Mouse (Mus musculus): ENCODE results near the gene Gm49403.
A peak's percentile ranks its signal among the peaks of the same experiment; 100 is the strongest.

Gm49403 gene

DNA sequence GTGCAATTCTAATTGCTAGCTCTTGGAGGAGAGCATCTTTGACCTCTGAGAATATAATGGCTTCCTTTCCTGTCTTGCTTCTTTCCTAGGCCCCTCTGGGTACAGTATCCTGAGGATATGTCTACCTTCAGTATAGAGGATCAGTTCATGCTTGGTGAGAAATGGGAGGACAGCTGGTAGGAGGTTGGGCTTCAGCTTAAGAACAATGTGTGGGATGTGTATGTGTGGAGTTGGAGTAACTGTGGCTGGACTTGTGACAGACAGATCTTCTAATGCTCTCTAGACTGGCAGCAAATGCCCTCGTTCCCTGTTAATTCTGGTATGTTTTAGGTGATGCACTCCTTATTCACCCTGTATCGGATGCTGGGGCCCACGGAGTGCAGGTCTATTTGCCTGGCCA, 30.5 kb downstream of the Gm49403 start:
- no peak for DNase-seq

DNA sequence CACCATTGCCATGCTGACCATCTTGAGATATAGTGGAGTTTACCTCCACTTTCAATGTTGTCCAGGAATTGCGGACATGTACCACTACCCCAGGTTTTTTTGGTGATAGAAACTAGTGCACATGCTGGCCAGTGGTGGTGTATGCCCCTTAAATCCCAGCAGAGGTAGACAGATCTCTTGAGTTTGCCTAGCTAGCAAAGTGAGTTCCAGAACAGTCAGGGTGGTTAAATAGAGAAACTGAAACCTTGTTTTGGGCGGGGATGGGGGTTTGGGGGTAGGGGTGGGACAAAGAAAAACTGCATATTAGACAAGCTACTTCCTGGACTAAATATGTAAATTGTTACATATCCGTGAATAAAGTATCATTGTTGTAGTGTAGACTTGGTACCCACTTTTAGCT, 35.3 kb downstream of the Gm49403 start:
- DNase-seq: no peak

GRCm38 (mm10) chr19:8919684-8920072, 35.9 kb downstream of the Gm49403 start:
- DNase-seq: no peak

DNA sequence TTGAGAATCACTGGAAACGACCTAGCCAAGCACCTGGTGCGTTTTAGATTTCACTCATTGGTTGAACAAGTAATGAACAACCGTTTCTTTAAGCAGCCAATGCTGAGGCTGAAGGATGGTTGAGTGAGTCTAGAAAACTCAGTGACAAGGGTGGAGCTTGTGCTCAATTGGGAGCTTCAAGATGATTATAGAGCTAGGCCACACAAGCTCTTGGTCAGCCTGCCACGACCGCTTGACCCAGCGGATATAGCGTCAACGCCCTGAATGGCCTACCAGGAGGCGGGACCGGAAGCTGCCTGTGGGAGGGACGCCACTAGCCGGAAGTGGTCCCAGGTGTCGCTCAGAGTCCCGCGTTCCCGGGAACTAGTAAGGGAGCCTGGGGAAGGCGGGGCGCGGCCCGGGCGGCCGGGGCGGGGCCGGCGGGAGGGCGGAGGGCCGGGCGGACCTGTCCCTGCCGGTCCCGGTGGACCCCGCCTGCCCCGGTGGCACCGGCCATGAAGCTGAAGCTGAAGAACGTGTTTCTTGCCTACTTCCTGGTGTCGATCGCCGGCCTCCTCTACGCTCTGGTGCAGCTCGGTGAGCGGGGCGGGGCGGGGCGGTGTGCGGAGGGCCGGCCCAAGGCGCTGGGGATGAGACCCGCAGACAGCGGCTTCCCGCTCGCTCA, 36.5 kb downstream of the Gm49403 start, which contains the start of gene B3gat3:
TSS of gene B3gat3 (plus strand) at position 302 of the 664 bp plus-strand sequence.
- peak; percentile 78 to 81 for DNase-seq

DNA sequence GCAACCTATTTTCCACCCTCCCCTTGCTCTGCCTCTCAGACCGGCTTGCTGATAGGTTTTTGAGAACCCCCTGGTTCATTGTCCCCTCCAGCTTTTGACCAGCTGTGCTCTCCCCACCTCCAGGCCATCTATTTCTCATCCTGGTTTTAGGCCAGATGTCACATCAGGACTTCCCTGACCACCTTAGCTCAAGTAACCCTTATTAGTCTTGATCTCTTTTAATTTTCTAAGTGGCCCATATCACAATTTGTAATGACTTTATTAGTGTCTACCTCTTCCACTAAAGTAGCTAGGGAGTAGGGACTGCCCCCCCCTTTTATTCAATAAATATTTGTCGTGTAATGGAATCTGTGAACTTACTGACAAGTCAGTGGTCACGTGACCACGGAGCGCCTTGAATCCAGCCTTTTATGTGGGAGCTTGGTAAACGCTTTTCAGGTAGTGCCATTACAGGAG, 37.1 kb downstream of the Gm49403 start:
- no peak for DNase-seq

DNA sequence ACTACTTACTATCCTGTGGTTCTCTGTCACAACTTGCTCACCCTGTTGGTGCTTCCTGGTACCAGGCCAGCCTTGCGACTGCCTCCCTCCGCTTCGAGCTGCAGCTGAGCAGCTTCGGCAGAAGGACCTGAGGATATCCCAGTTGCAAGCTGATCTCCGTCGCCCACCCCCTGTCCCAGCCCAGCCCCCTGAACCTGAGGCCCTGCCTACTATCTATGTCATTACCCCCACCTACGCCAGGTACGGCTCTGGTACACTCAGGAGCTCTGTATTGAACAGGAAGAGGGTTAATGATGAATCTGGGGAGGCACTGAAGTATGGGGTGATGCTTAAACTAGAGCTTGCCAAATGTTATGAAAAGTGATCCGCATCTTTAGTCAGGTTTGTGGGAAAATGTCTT, 38.0 kb downstream of the Gm49403 start:
- DNase-seq: no peak

DNA sequence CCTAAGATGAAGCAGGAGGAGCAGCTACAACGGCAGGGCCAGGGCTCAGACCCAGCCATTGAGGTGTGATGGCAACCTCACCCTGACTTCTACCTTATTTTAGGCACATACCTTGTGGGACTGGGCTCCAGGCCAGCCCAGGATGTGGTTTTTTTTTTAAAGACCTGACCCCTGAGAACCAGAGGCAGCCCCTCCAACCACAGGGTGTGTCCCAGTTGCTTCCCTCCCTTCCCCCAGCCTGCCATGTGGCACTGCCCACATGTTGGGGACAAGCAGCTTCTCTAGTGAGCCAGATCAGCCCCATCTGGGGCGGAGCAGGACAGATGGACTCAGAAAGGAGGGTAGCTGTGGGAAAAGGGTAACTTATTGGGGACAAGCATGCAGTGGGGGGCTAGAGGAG, 43.0 kb downstream of the Gm49403 start:
- no peak for DNase-seq

GRCm38 (mm10) chr19:8927891-8928525, 44.3 kb downstream of the Gm49403 start:
- no peak for DNase-seq

DNA sequence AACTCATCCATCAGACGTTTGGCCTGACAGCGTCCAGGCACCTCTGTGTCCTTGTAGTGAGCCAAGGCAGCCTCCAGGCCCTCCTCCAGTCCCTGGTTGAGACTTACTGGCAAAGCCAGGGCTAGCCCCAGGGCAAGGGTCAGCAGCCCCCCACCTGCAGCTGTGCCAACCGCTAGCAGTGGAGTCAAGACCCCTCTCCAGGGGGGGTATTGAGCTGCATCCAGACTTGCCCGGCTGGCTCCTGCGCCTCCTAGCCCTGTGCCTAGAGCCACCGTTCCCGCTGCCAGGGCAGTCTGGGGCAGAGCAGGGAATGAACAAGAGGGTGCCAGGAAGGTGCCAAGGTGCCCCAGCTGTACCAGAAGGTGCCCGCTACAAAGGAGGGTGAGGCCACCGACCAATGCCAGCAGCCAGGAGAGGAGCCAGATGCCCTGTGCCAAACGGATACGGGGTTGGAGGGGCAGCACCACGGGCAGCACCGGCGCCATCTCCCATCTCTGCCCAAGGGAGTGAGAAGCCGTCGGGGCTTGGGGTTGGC, 45.0 kb downstream of the Gm49403 start:
- DNase-seq: no peak

GRCm38 (mm10) chr19:8929224-8930088, 45.7 kb downstream of the Gm49403 start, which contains the start of the genes Rom1 and Eml3:
Rom1 (minus strand) TSS chr19:8929356.
Eml3 (plus strand) TSS chr19:8929552.
- peak; percentile 74 to 84 for DNase-seq

DNA sequence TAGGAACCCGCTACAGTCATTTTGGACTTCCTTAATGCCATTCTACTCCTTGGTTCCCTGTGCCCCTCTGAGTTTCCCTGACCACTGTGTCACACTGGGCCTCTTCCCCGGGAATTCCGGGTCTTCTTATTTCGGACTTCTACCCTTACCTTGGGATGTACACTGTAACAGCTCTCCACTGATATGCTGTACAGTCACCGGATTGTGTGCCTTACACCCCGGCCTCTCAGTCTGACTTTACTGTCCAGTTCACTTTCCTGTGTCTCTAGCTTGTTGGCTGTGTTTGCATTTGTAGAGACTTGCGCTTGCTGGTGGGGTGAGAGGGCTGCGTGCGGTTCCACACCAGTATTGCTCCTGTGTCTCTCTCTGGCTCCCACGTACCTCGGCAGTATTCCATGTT, 46.4 kb downstream of the Gm49403 start:
- no peak for DNase-seq

GRCm38 (mm10) chr19:8930771-8931170, 47.0 kb downstream of the Gm49403 start:
- no peak for DNase-seq

- DNase-seq: no peak
Measured at GRCm38 (mm10) chr19:8936736-8937135, 53.0 kb downstream of the Gm49403 start.
